25 mouse cellular contexts compared by ENCODE assay signal in the genomic region with DNA sequence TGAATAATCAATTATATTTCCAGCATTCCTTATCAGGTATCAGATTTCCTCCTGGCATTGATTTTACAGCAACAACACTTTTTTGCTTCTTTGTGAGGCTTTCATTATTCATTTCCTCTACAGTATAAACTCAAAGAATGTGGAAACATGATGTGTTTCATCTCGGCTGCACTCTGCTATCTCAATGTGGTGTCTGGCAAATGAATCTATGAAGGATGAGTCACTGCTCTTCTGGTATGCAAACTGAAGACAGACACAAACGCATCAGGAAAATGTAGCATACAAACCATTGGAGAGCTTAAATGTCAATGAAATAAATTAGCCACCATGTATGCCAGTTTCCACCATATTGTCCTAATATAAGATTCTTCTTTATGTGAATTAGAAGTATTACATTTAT.
A peak's percentile ranks its signal among the peaks of the same experiment; 100 is the strongest.
DNase-seq lines count a peak whose midpoint lies in the region; ATAC-seq and TF ChIP-seq lines count a peak whose summit lies in the region.
"Had no signal": no experiment of that assay in that cellular context is flagged by ENCODE, and none has a peak within 500 bp of the region (broad histone marks: within the 10 kb centered on the region; RNA-seq: fewer than 3 reads in every experiment).

No protein-coding gene starts in this region.

- no peak overlapping the region for H3K27ac ChIP-seq in left cerebral cortex, adult 2 months
- no peak overlapping the region for H3K27ac ChIP-seq in kidney, embryonic 16.5 days (ENCODE audit: low read length)
- H3K27ac ChIP-seq: heart, embryonic 15.5 days; hindbrain, embryonic 10.5 days; hindbrain, embryonic 13.5 days; intestine, embryonic 15.5 days had no signal

- peak; percentile 98 for ATAC-seq in frontal cortex, adult (ENCODE audit: low TSS enrichment)
- ATAC-seq in kidney, embryonic 16.5 days (ENCODE audit: low FRiP score, low TSS enrichment) = no peak
- ATAC-seq: forebrain, embryonic 14.5 days; forebrain, postnatal 0 days; hindbrain, embryonic 16.5 days; intestine, embryonic 15.5 days had no signal

- H3K9ac ChIP-seq in kidney, embryonic 16.5 days (replicated peaks; ENCODE audit: low read length) = no peak overlapping the region
- H3K9ac ChIP-seq: forebrain, postnatal 0 days; heart, embryonic 12.5 days; heart, embryonic 15.5 days; hindbrain, embryonic 13.5 days; intestine, embryonic 15.5 days had no signal

- H3K36me3 ChIP-seq in kidney, embryonic 16.5 days (ENCODE audit: insufficient read depth, low read length) = no peaks in the 10 kb centered on the region
- H3K36me3 ChIP-seq: heart, embryonic 12.5 days; heart, embryonic 15.5 days; hindbrain, embryonic 10.5 days; hindbrain, embryonic 13.5 days; intestine, embryonic 15.5 days had no signal

- no peak for TF ChIP-seq CTCF in left cerebral cortex, adult 2 months (IDR thresholded peaks at IDR 0.05)

- intact Hi-C loops in left cerebral cortex, adult 2 months (cut with DNase I) = no loop called here

- 69% methylated on average over 2 of the region's 2 CpGs for WGBS in kidney, embryonic 16.5 days

- no peak for DNase-seq in frontal cortex, postnatal 25 days (ENCODE audit: low spot score in 2 of 2)
- DNase-seq in right cerebral cortex, adult 18-20 months = peak; percentile 18
- no peak for DNase-seq in right cerebral cortex, postnatal 25 days
- peak; percentile 57 for DNase-seq in NIH3T3 (ENCODE audit: low read depth)
- DNase-seq in telencephalon, adult 2 months (ENCODE audit: low read depth, low spot score) = peak; percentile 28
- no peak for DNase-seq in left cerebral cortex, adult 2 months (ENCODE audit: extremely low spot score in 1 of 2, low spot score in 2 of 2)
- DNase-seq: adrenal gland, adult 2 months; adrenal gland, postnatal 14 days; cerebellum, adult 18-20 months; cerebellum, adult 9-10 months; cerebellum, postnatal 14 days; forebrain, postnatal 0 days; gastrocnemius, postnatal 25 days; heart, adult 18-20 months; heart, postnatal 10 days; heart, postnatal 36 days had no signal

- H3K9me3 ChIP-seq in kidney, embryonic 16.5 days (ENCODE audit: low read length) = no peaks in the 10 kb centered on the region
- H3K9me3 ChIP-seq: heart, embryonic 12.5 days; heart, embryonic 15.5 days; hindbrain, embryonic 10.5 days; hindbrain, embryonic 13.5 days; intestine, embryonic 15.5 days had no signal

- H3K4me1 ChIP-seq in kidney, embryonic 16.5 days (ENCODE audit: insufficient read depth, low read length) = no peaks in the 10 kb centered on the region
- H3K4me1 ChIP-seq: heart, embryonic 12.5 days; heart, embryonic 15.5 days; hindbrain, embryonic 10.5 days; hindbrain, embryonic 13.5 days; intestine, embryonic 15.5 days had no signal

- no peaks in the 10 kb centered on the region for H3K27me3 ChIP-seq in kidney, embryonic 16.5 days (ENCODE audit: insufficient read depth, low read length)
- H3K27me3 ChIP-seq: heart, embryonic 12.5 days; heart, embryonic 15.5 days; hindbrain, embryonic 13.5 days; intestine, embryonic 15.5 days had no signal

- H3K4me2 ChIP-seq in kidney, embryonic 16.5 days (replicated peaks; ENCODE audit: low read depth, low read length) = no peak overlapping the region
- H3K4me2 ChIP-seq: heart, embryonic 12.5 days; heart, embryonic 15.5 days; hindbrain, embryonic 13.5 days; intestine, embryonic 15.5 days had no signal

- no peak overlapping the region for H3K4me3 ChIP-seq in left cerebral cortex, adult 2 months
- H3K4me3 ChIP-seq in kidney, embryonic 16.5 days (ENCODE audit: low read length) = no peak overlapping the region
- H3K4me3 ChIP-seq: heart, embryonic 12.5 days; heart, embryonic 15.5 days; hindbrain, embryonic 10.5 days; hindbrain, embryonic 13.5 days; intestine, embryonic 15.5 days had no signal

Comparison
In these comparisons a context has a peak if more than half of its experiments do, and no peak if none do; other contexts are left out.
1. DNase-seq: peak in right cerebral cortex, adult 18-20 months (single experiment), NIH3T3 (single experiment) and telencephalon, adult 2 months (single experiment); none in frontal cortex, postnatal 25 days (0 of 2), right cerebral cortex, postnatal 25 days (single experiment) and left cerebral cortex, adult 2 months (0 of 2).